Mouse (Mus musculus): ENCODE measurements around the gene Slc4a1. TPM values are rescaled to one million over a fixed set of nuclear protein-coding genes. Genes with fewer than 3 reads are reported as not detected.

The Slc4a1 gene
- polyA plus RNA-seq, 1 experiment from 2014 or later, result 1,073 TPM

- WGBS (ENCODE audit: insufficient replicate concordance), result 11% methylated on average over 2 of the region's 2 CpGs
- Histone ChIP-seq H3K4me1 (replicated peaks) (peaks cover 69% of the 10 kb centered on the region), H3K36me3 (replicated peaks) (peaks cover 51% of the 10 kb centered on the region), H3K9me3 (replicated peaks) (no peaks in the 10 kb centered on the region), H3K27me3 (peaks cover 39% of the 10 kb centered on the region), H3K9ac (peak overlapping the region; percentile 88), H3K4me3 (replicated peaks) (peak overlapping the region; percentile 81), H3K4me2 (peak overlapping the region; percentile 79), H3K27ac (replicated peaks) (peak overlapping the region; percentile 99)
- peak; percentile 77 for ATAC-seq (ENCODE audit: insufficient read depth)
Observed at GRCm38 (mm10) chr11:102363623-102364022, 2.4 kb downstream of the Slc4a1 start.

GRCm38 (mm10) chr11:102361776-102362495, 4.1 kb downstream of the Slc4a1 start:
- peak overlapping the region; percentile 88 for H3K9ac ChIP-seq

GRCm38 (mm10) chr11:102358365-102358764, 7.6 kb downstream of the Slc4a1 start:
- 64% methylated on average over 10 of the region's 10 CpGs for WGBS (ENCODE audit: insufficient replicate concordance)
- Histone ChIP-seq H3K36me3 (replicated peaks) (peaks cover 100% of the 10 kb centered on the region), H3K4me1 (replicated peaks) (peaks cover 83% of the 10 kb centered on the region), H3K27me3 (peaks cover 65% of the 10 kb centered on the region), H3K4me3 (replicated peaks) (peak overlapping the region; percentile 81), H3K27ac (replicated peaks) (peak overlapping the region; percentile 99), H3K9me3 (replicated peaks) (no peaks in the 10 kb centered on the region), H3K9ac (peak overlapping the region; percentile 88; the same call in 1 of the 2 replicates), H3K4me2 (peak overlapping the region; percentile 79)
- no peak for ATAC-seq (ENCODE audit: insufficient read depth)

More at GRCm38 (mm10) chr11:102361776-102362495, 4.1 kb downstream of the Slc4a1 start:
- peaks cover 49% of the 10 kb centered on the region for H3K27me3 ChIP-seq
- peak overlapping the region; percentile 81 for H3K4me3 ChIP-seq (replicated peaks)
- WGBS (ENCODE audit: insufficient replicate concordance), result 66% methylated on average over 8 of the region's 8 CpGs
- H3K36me3 ChIP-seq (replicated peaks), result peaks cover 68% of the 10 kb centered on the region
- H3K4me1 ChIP-seq (replicated peaks), result peaks cover 70% of the 10 kb centered on the region
- H3K9me3 ChIP-seq (replicated peaks), result no peaks in the 10 kb centered on the region
- peak overlapping the region; percentile 79 for H3K4me2 ChIP-seq
- no peak for ATAC-seq (ENCODE audit: insufficient read depth)
- H3K27ac ChIP-seq (replicated peaks), result peak overlapping the region; percentile 99

GRCm38 (mm10) chr11:102356636-102357350, 9.2 kb downstream of the Slc4a1 start:
- 68% methylated on average over 31 of the region's 31 CpGs for WGBS (ENCODE audit: insufficient replicate concordance)
- peaks cover 95% of the 10 kb centered on the region for H3K4me1 ChIP-seq (replicated peaks)
- peak overlapping the region; percentile 99 for H3K27ac ChIP-seq (replicated peaks)
- H3K27me3 ChIP-seq, result peaks cover 67% of the 10 kb centered on the region
- ATAC-seq (ENCODE audit: insufficient read depth), result no peak
- peak overlapping the region; percentile 79 for H3K4me2 ChIP-seq
- peaks cover 100% of the 10 kb centered on the region for H3K36me3 ChIP-seq (replicated peaks)
- peak overlapping the region; percentile 88 for H3K9ac ChIP-seq
- no peaks in the 10 kb centered on the region for H3K9me3 ChIP-seq (replicated peaks)
- H3K4me3 ChIP-seq (replicated peaks), result peak overlapping the region; percentile 81

GRCm38 (mm10) chr11:102356190-102356589, 9.8 kb downstream of the Slc4a1 start:
- Histone ChIP-seq H3K4me1 (replicated peaks) (peaks cover 94% of the 10 kb centered on the region), H3K4me2 (peak overlapping the region; percentile 79), H3K9me3 (replicated peaks) (no peaks in the 10 kb centered on the region), H3K27ac (replicated peaks) (peak overlapping the region; percentile 99), H3K27me3 (peaks cover 62% of the 10 kb centered on the region), H3K9ac (peak overlapping the region; percentile 26; the same call in 1 of the 2 replicates), H3K36me3 (replicated peaks) (peaks cover 100% of the 10 kb centered on the region), H3K4me3 (replicated peaks) (peak overlapping the region; percentile 81)
- 76% methylated on average over 12 of the region's 12 CpGs for WGBS (ENCODE audit: insufficient replicate concordance)
- no peak for ATAC-seq (ENCODE audit: insufficient read depth)

GRCm38 (mm10) chr11:102355501-102355900, 10.5 kb downstream of the Slc4a1 start:
- no peaks in the 10 kb centered on the region for H3K9me3 ChIP-seq (replicated peaks)
- peak; percentile 13; the same call in 1 of the 2 replicates for ATAC-seq (ENCODE audit: insufficient read depth)
- H3K4me1 ChIP-seq (replicated peaks), result peaks cover 94% of the 10 kb centered on the region
- peak overlapping the region; percentile 79 for H3K4me2 ChIP-seq
- peaks cover 55% of the 10 kb centered on the region for H3K27me3 ChIP-seq
- H3K27ac ChIP-seq (replicated peaks), result peak overlapping the region; percentile 99
- H3K4me3 ChIP-seq (replicated peaks), result peak overlapping the region; percentile 81
- 58% methylated on average over 3 of the region's 3 CpGs for WGBS (ENCODE audit: insufficient replicate concordance)
- H3K9ac ChIP-seq, result peak overlapping the region; percentile 26; the same call in 1 of the 2 replicates
- peaks cover 100% of the 10 kb centered on the region for H3K36me3 ChIP-seq (replicated peaks)

GRCm38 (mm10) chr11:102353021-102353431, 13.0 kb downstream of the Slc4a1 start:
- H3K4me2 ChIP-seq, result peak overlapping the region; percentile 79

GRCm38 (mm10) chr11:102352378-102352777, 13.6 kb downstream of the Slc4a1 start:
- Histone ChIP-seq H3K27ac (replicated peaks) (peak overlapping the region; percentile 64), H3K4me2 (peak overlapping the region; percentile 79; the same call in 1 of the 2 replicates), H3K9ac (no peak overlapping the region), H3K27me3 (peaks cover 36% of the 10 kb centered on the region), H3K4me3 (replicated peaks) (peak overlapping the region; percentile 14; the same call in 1 of the 2 replicates), H3K4me1 (replicated peaks) (peaks cover 86% of the 10 kb centered on the region), H3K9me3 (replicated peaks) (no peaks in the 10 kb centered on the region), H3K36me3 (replicated peaks) (peaks cover 93% of the 10 kb centered on the region)
- no peak for ATAC-seq (ENCODE audit: insufficient read depth)
- 49% methylated on average over 5 of the region's 5 CpGs for WGBS (ENCODE audit: insufficient replicate concordance)

More at GRCm38 (mm10) chr11:102353021-102353431, 13.0 kb downstream of the Slc4a1 start:
- Histone ChIP-seq H3K4me3 (replicated peaks) (peak overlapping the region; percentile 14), H3K9ac (0 out of 2 replicates have a peak overlapping the region, but pooled peaks have one; percentile 7), H3K27ac (replicated peaks) (peak overlapping the region; percentile 64), H3K27me3 (peaks cover 43% of the 10 kb centered on the region), H3K36me3 (replicated peaks) (peaks cover 100% of the 10 kb centered on the region), H3K9me3 (replicated peaks) (no peaks in the 10 kb centered on the region), H3K4me1 (replicated peaks) (peaks cover 91% of the 10 kb centered on the region)
- no peak for ATAC-seq (ENCODE audit: insufficient read depth)
- WGBS (ENCODE audit: insufficient replicate concordance), result 44% methylated on average over 8 of the region's 8 CpGs

GRCm38 (mm10) chr11:102350981-102351523, 15.0 kb downstream of the Slc4a1 start:
- Histone ChIP-seq H3K36me3 (replicated peaks) (peaks cover 80% of the 10 kb centered on the region), H3K9me3 (replicated peaks) (no peaks in the 10 kb centered on the region), H3K4me3 (replicated peaks) (no peak overlapping the region), H3K4me1 (replicated peaks) (peaks cover 73% of the 10 kb centered on the region), H3K27ac (replicated peaks) (peak overlapping the region; percentile 75), H3K4me2 (peak overlapping the region; percentile 21; the same call in 1 of the 2 replicates), H3K27me3 (peaks cover 24% of the 10 kb centered on the region; the same call in 1 of the 2 replicates), H3K9ac (peak overlapping the region; percentile 13; the same call in 1 of the 2 replicates)
- no peak for ATAC-seq (ENCODE audit: insufficient read depth)
- 84% methylated on average over 17 of the region's 17 CpGs for WGBS (ENCODE audit: insufficient replicate concordance)

- H3K36me3 ChIP-seq (replicated peaks), result peaks cover 73% of the 10 kb centered on the region
- no peak overlapping the region for H3K9ac ChIP-seq
- peaks cover 67% of the 10 kb centered on the region for H3K4me1 ChIP-seq (replicated peaks)
- H3K9me3 ChIP-seq (replicated peaks), result no peaks in the 10 kb centered on the region
- no peak for ATAC-seq (ENCODE audit: insufficient read depth)
- H3K27me3 ChIP-seq, result peaks cover 24% of the 10 kb centered on the region; the same call in 1 of the 2 replicates
- H3K4me3 ChIP-seq (replicated peaks), result no peak overlapping the region
- no peak overlapping the region for H3K4me2 ChIP-seq
- 78% methylated on average over 4 of the region's 4 CpGs for WGBS (ENCODE audit: insufficient replicate concordance)
- H3K27ac ChIP-seq (replicated peaks), result peak overlapping the region; percentile 75
Observed at GRCm38 (mm10) chr11:102350416-102350815, 15.6 kb downstream of the Slc4a1 start.

All from liver, embryonic 15.5 days (tissue).